Mouse (Mus musculus): ENCODE data around the gene Pax2.

The Pax2 gene

GRCm38 (mm10) chr19:44755693-44756420 is at the start of gene Pax2:
Gene Pax2 (plus strand): TSS chr19:44756045.
- Histone ChIP-seq H3K36me3 (ENCODE audit: control insufficient read depth, insufficient read depth, low read length, poor library complexity, severe bottlenecking) (no peaks in the 10 kb centered on the region), H3K27me3 (ENCODE audit: control insufficient read depth, insufficient read depth, low read length, poor library complexity, severe bottlenecking) (peaks cover 6% of the 10 kb centered on the region)
- no peak for DNase-seq (ENCODE audit: low read depth, low spot score)

DNA sequence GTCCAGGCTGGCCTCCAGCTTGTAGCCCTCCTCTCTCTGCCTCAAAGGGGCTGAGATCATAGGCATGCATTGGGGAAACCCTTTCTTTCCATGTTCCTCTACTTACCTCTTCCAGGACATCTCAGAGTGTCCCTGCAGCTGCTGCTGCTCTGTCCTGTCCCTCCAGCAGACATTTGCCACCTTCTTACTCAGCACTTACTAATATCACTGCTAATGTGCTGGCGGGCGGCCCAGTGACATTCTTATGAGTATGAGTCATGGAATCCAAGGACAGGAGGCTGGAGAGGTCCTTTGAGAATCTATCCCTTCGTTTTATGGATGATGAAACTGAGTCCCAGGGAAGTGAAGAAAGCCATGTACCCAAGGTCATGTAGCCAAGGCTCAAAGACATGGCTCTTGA is 47.0 kb upstream of the Pax2 start:
- Histone ChIP-seq H3K36me3 (ENCODE audit: control insufficient read depth, insufficient read depth, low read length, poor library complexity, severe bottlenecking) (no peaks in the 10 kb centered on the region), H3K27me3 (ENCODE audit: control insufficient read depth, insufficient read depth, low read length, poor library complexity, severe bottlenecking) (no peaks in the 10 kb centered on the region)
- DNase-seq (ENCODE audit: low read depth, low spot score) = no peak

- no peak for DNase-seq (ENCODE audit: low read depth, low spot score)
- H3K36me3 ChIP-seq (ENCODE audit: control insufficient read depth, insufficient read depth, low read length, poor library complexity, severe bottlenecking) = no peaks in the 10 kb centered on the region
- no peaks in the 10 kb centered on the region for H3K27me3 ChIP-seq (ENCODE audit: control insufficient read depth, insufficient read depth, low read length, poor library complexity, severe bottlenecking)
Observed at GRCm38 (mm10) chr19:44716731-44717600, 38.9 kb upstream of the Pax2 start.

GRCm38 (mm10) chr19:44719292-44720193 is 36.3 kb upstream of the Pax2 start:
- Histone ChIP-seq H3K27me3 (ENCODE audit: control insufficient read depth, insufficient read depth, low read length, poor library complexity, severe bottlenecking) (no peaks in the 10 kb centered on the region), H3K36me3 (ENCODE audit: control insufficient read depth, insufficient read depth, low read length, poor library complexity, severe bottlenecking) (no peaks in the 10 kb centered on the region)
- DNase-seq (ENCODE audit: low read depth, low spot score) = no peak

GRCm38 (mm10) chr19:44720194-44720521 is 35.7 kb upstream of the Pax2 start:
- H3K27me3 ChIP-seq (ENCODE audit: control insufficient read depth, insufficient read depth, low read length, poor library complexity, severe bottlenecking) = no peaks in the 10 kb centered on the region
- no peaks in the 10 kb centered on the region for H3K36me3 ChIP-seq (ENCODE audit: control insufficient read depth, insufficient read depth, low read length, poor library complexity, severe bottlenecking)
- DNase-seq (ENCODE audit: low read depth, low spot score) = no peak

DNA sequence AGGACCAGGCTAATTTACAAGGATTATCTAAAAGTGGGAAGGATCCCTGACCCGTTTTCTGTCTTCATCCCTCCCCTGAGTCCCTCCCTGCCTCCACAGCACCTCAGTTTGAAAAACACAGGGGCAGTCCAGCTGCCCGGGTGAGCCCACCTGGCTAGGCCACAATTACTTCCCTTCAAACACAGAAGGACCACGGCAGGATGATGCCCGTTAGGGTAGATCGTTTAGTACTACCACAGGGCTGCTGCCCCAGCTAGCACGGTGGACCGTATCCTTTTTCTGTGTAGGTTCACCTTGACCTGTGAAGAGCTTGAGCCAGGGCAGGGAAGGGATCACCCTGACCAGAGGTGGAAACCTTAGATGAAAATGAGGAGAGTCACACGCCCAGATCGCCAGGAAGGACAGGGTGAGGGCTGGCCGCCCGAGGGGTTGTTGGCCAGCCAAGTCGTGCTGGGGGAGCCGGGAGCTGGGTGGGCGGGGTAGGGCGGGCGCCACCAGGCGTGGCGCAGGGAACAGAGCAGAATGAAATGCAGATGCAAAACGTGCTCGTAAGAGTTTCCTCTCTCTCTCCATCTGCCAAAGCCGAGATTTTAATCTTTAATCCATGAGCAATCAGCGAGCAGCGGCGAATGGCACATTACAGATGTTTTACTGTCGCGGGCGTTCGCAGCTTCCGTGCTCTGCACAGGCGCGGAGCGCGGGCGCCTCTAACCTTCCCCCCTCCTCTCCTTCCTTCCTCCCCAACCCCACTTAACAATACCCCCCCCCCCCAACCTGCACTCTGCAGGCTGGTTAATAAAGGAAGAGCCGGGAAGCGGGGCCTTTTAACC is 32.0 kb upstream of the Pax2 start:
- H3K27me3 ChIP-seq (ENCODE audit: control insufficient read depth, insufficient read depth, low read length, poor library complexity, severe bottlenecking) = no peaks in the 10 kb centered on the region
- no peaks in the 10 kb centered on the region for H3K36me3 ChIP-seq (ENCODE audit: control insufficient read depth, insufficient read depth, low read length, poor library complexity, severe bottlenecking)

GRCm38 (mm10) chr19:44725951-44726791 is 29.7 kb upstream of the Pax2 start:
- DNase-seq (ENCODE audit: low read depth, low spot score) = no peak
- Histone ChIP-seq H3K36me3 (ENCODE audit: control insufficient read depth, insufficient read depth, low read length, poor library complexity, severe bottlenecking) (no peaks in the 10 kb centered on the region), H3K27me3 (ENCODE audit: control insufficient read depth, insufficient read depth, low read length, poor library complexity, severe bottlenecking) (no peaks in the 10 kb centered on the region)

More for the DNA sequence above, 32.0 kb upstream of the Pax2 start:
- no peak for DNase-seq (ENCODE audit: low read depth, low spot score)

DNA sequence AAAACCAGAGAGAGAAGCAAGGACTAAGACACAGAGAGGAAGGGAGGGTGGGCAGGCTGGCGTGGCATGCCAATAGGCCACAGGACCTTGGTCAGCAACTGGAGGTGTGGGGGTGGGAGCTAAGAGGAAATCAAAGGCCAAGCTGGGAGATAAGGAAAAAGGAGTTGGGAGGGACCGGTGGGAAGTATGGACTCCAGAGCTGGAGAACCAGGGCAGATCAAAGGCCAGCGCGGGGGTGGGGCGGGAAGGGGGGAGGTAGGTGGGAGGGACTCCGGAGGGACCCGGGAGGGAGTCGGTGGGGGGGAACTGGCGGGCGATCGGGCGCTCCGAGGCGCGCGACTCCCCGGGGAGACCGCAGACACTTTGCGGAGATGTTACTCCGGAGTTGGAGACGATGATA is 21.7 kb upstream of the Pax2 start:
- Histone ChIP-seq H3K27me3 (ENCODE audit: control insufficient read depth, insufficient read depth, low read length, poor library complexity, severe bottlenecking) (peaks cover 4% of the 10 kb centered on the region), H3K36me3 (ENCODE audit: control insufficient read depth, insufficient read depth, low read length, poor library complexity, severe bottlenecking) (no peaks in the 10 kb centered on the region)
- DNase-seq (ENCODE audit: low read depth, low spot score) = no peak

DNA sequence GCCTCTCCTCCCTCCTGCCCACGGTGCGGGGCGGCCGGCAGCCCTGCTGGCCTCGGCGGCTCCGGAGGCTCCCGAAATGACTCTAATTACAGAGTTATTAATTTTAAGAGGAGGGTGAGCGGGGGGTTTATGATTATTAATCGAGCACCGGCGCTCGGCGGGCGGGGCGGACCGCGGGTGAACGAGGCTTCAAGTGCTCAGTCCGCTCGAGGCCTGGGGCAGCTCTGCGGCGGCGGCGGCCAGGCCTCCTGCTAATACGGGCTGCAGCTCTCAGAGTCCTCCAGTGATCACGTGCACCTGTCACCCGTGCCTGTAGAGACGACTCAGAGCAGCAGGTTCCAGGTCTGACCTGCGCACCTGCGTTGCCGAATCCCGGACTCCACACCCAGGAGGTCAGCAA is 21.2 kb upstream of the Pax2 start:
- DNase-seq (ENCODE audit: low read depth, low spot score) = no peak
- H3K36me3 ChIP-seq (ENCODE audit: control insufficient read depth, insufficient read depth, low read length, poor library complexity, severe bottlenecking) = no peaks in the 10 kb centered on the region
- peaks cover 4% of the 10 kb centered on the region for H3K27me3 ChIP-seq (ENCODE audit: control insufficient read depth, insufficient read depth, low read length, poor library complexity, severe bottlenecking)

- no peak for DNase-seq (ENCODE audit: low read depth, low spot score)
- no peaks in the 10 kb centered on the region; the same call in 1 of the 2 replicates for H3K27me3 ChIP-seq (ENCODE audit: control insufficient read depth, insufficient read depth, low read length, poor library complexity, severe bottlenecking)
- no peaks in the 10 kb centered on the region for H3K36me3 ChIP-seq (ENCODE audit: control insufficient read depth, insufficient read depth, low read length, poor library complexity, severe bottlenecking)
Observed at GRCm38 (mm10) chr19:44740300-44740699, 15.5 kb upstream of the Pax2 start.

DNA sequence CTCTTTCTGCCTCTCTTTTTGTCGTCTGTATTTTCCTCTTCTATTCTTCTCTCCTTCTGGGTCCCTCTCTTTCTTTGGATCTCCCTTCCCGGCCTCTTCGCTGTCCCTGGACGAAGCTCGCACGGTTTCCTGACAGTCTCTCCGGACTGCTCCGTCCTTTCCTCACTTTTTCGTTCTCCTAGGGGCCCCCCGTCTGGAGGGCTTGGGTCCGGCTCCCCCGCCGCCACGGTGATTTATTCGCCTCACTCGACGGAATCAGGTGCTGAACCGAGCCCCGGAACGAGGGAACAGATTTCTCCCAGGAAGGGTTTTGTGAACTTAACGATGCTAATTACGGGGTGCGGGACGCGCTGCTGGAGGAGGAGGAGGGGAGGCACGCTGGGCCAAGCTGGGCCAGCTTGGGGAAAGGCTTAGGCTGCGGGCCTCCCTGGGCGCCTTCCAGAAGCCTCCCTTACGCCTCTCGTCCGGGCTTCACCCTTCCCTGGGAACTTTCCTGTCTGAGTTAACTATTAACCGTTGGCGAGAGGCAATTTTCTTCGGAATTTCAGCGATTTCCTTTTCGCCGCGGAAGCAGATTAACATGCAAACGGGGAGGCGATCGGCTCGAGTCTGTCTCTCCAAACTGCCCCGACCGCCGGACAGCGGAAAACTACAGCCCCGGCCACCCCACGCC is 14.6 kb upstream of the Pax2 start:
- Histone ChIP-seq H3K27me3 (ENCODE audit: control insufficient read depth, insufficient read depth, low read length, poor library complexity, severe bottlenecking) (no peaks in the 10 kb centered on the region; the same call in 1 of the 2 replicates), H3K36me3 (ENCODE audit: control insufficient read depth, insufficient read depth, low read length, poor library complexity, severe bottlenecking) (no peaks in the 10 kb centered on the region)
- DNase-seq (ENCODE audit: low read depth, low spot score) = no peak

DNA sequence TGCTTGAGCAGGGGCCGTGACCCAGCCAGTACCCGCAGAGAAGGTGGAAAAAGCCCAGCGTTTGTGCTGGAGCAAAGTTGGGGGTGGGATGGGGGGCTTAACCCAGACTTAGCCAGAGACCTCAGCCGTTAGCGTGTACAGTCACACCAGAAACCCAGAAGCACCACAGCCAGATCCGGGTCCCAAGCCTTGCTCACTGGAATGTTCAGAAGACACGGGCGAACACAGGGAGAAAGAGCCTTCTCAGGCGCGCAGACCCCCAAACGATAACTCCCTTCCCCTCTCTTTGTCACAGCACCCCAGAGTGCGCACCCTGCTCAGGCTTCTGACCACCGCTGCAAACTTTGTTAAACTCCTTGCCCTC is 14.1 kb upstream of the Pax2 start:
- H3K36me3 ChIP-seq (ENCODE audit: control insufficient read depth, insufficient read depth, low read length, poor library complexity, severe bottlenecking) = no peaks in the 10 kb centered on the region
- no peaks in the 10 kb centered on the region; the same call in 1 of the 2 replicates for H3K27me3 ChIP-seq (ENCODE audit: control insufficient read depth, insufficient read depth, low read length, poor library complexity, severe bottlenecking)
- DNase-seq (ENCODE audit: low read depth, low spot score) = no peak
